Mouse (Mus musculus): ENCODE results near the gene Khdc1a. TPM values are rescaled to one million over a fixed set of nuclear protein-coding genes. Genes with fewer than 3 reads are reported as not detected.

The Khdc1a gene
- polyA plus RNA-seq (2012; rRNA removed), result 0.07 TPM in 1 of 2 replicates, not detected in the other

GRCm38 (mm10) chr1:21349341-21349740, at the start of gene Khdc1a:
Gene Khdc1a, plus strand, starts transcription at chr1:21349641.
- no peaks in the 10 kb centered on the region for H3K4me1 ChIP-seq (ENCODE audit: control insufficient read depth, insufficient read depth, insufficient read length)
- 83% methylated on average over 2 of the region's 2 CpGs for WGBS
- H3K36me3 ChIP-seq (ENCODE audit: control insufficient read depth, insufficient read depth, low read length), result no peaks in the 10 kb centered on the region

GRCm38 (mm10) chr1:21299826-21300225, 49.6 kb upstream of the Khdc1a start:
- H3K4me3 ChIP-seq (ENCODE audit: extremely low read depth, insufficient read depth, insufficient read length), result no peak overlapping the region
- H3K36me3 ChIP-seq (ENCODE audit: control insufficient read depth, insufficient read depth, low read length), result no peaks in the 10 kb centered on the region
- no peak for DNase-seq (ENCODE audit: low read depth in 1 of 2, low spot score in 2 of 2)
- 66% methylated on average over 3 of the region's 3 CpGs for WGBS
- H3K27me3 ChIP-seq (ENCODE audit: control insufficient read depth, insufficient read depth, low read length), result no peaks in the 10 kb centered on the region
- H3K27ac ChIP-seq (ENCODE audit: insufficient read depth, low read length), result no peak overlapping the region
- no peaks in the 10 kb centered on the region; the same call in 1 of the 2 replicates for H3K4me1 ChIP-seq (ENCODE audit: control insufficient read depth, insufficient read depth, insufficient read length)
- no peak for TF ChIP-seq CTCF (IDR thresholded peaks at IDR 0.05; ENCODE audit: extremely low read depth, insufficient read depth, insufficient read length, insufficient replicate concordance)
- no peak for TF ChIP-seq POLR2A (IDR thresholded peaks at IDR 0.05; ENCODE audit: low read depth, low read length)

More at GRCm38 (mm10) chr1:21349341-21349740, at the start of gene Khdc1a:
- no peaks in the 10 kb centered on the region for H3K27me3 ChIP-seq (ENCODE audit: control insufficient read depth, insufficient read depth, low read length)
- no peak within 1 kb of the TSS for H3K27ac ChIP-seq (ENCODE audit: insufficient read depth, low read length)
- DNase-seq (ENCODE audit: low read depth in 1 of 2, low spot score in 2 of 2), result no peak
- H3K4me3 ChIP-seq (ENCODE audit: extremely low read depth, insufficient read depth, insufficient read length), result no peak within 1 kb of the TSS
- TF ChIP-seq CTCF (IDR thresholded peaks at IDR 0.05; ENCODE audit: extremely low read depth, insufficient read depth, insufficient read length, insufficient replicate concordance), result no peak
- no peak for TF ChIP-seq POLR2A (IDR thresholded peaks at IDR 0.05; ENCODE audit: low read depth, low read length)

- Histone ChIP-seq H3K27me3 (ENCODE audit: control insufficient read depth, insufficient read depth, low read length) (no peaks in the 10 kb centered on the region), H3K27ac (ENCODE audit: insufficient read depth, low read length) (no peak overlapping the region), H3K36me3 (ENCODE audit: control insufficient read depth, insufficient read depth, low read length) (no peaks in the 10 kb centered on the region), H3K4me1 (ENCODE audit: control insufficient read depth, insufficient read depth, insufficient read length) (no peaks in the 10 kb centered on the region; the same call in 1 of the 2 replicates), H3K4me3 (ENCODE audit: extremely low read depth, insufficient read depth, insufficient read length) (no peak overlapping the region)
- DNase-seq (ENCODE audit: low read depth in 1 of 2, low spot score in 2 of 2), result no peak
- WGBS, result 89% methylated on average over 3 of the region's 3 CpGs
- no peak for TF ChIP-seq POLR2A (IDR thresholded peaks at IDR 0.05; ENCODE audit: low read depth, low read length)
- TF ChIP-seq CTCF (IDR thresholded peaks at IDR 0.05; ENCODE audit: extremely low read depth, insufficient read depth, insufficient read length, insufficient replicate concordance), result no peak
These were observed 47.8 kb upstream of the Khdc1a start for GRCm38 (mm10) chr1:21301686-21302085.

GRCm38 (mm10) chr1:21304174-21304573, 45.3 kb upstream of the Khdc1a start:
- Histone ChIP-seq H3K4me3 (ENCODE audit: extremely low read depth, insufficient read depth, insufficient read length) (no peak overlapping the region), H3K4me1 (ENCODE audit: control insufficient read depth, insufficient read depth, insufficient read length) (no peaks in the 10 kb centered on the region; the same call in 1 of the 2 replicates), H3K36me3 (ENCODE audit: control insufficient read depth, insufficient read depth, low read length) (no peaks in the 10 kb centered on the region), H3K27ac (ENCODE audit: insufficient read depth, low read length) (no peak overlapping the region), H3K27me3 (ENCODE audit: control insufficient read depth, insufficient read depth, low read length) (no peaks in the 10 kb centered on the region)
- DNase-seq (ENCODE audit: low read depth in 1 of 2, low spot score in 2 of 2), result no peak
- no peak for TF ChIP-seq POLR2A (IDR thresholded peaks at IDR 0.05; ENCODE audit: low read depth, low read length)
- no peak for TF ChIP-seq CTCF (IDR thresholded peaks at IDR 0.05; ENCODE audit: extremely low read depth, insufficient read depth, insufficient read length, insufficient replicate concordance)
- 63% methylated on average over 3 of the region's 3 CpGs for WGBS

DNA sequence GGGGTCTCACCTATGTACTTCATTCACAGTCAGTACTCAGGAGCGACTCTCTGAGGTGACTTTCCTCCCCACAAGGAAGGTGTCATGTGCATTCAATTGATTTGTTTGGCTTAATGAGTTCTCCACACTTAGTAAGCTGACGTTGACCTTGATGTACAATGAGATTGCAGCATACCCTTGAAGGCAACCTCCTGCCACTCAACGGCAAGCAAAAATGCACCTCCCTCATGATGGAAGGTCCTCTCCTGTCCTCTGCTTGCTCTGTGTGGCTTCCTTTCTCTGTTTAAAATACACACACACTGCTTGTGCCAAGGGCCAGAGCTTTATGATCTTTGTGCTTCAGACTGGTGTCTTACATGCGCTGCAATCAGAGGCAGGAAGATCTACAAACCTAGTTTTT, 44.8 kb upstream of the Khdc1a start:
- Histone ChIP-seq H3K27me3 (ENCODE audit: control insufficient read depth, insufficient read depth, low read length) (no peaks in the 10 kb centered on the region), H3K36me3 (ENCODE audit: control insufficient read depth, insufficient read depth, low read length) (no peaks in the 10 kb centered on the region), H3K4me3 (ENCODE audit: extremely low read depth, insufficient read depth, insufficient read length) (no peak overlapping the region), H3K4me1 (ENCODE audit: control insufficient read depth, insufficient read depth, insufficient read length) (no peaks in the 10 kb centered on the region; the same call in 1 of the 2 replicates), H3K27ac (ENCODE audit: insufficient read depth, low read length) (no peak overlapping the region)
- no peak for DNase-seq (ENCODE audit: low read depth in 1 of 2, low spot score in 2 of 2)
- TF ChIP-seq POLR2A (IDR thresholded peaks at IDR 0.05; ENCODE audit: low read depth, low read length) (no peak), CTCF (IDR thresholded peaks at IDR 0.05; ENCODE audit: extremely low read depth, insufficient read depth, insufficient read length, insufficient replicate concordance) (no peak)
- WGBS, result 81% methylated on average over 4 of the region's 4 CpGs

DNA sequence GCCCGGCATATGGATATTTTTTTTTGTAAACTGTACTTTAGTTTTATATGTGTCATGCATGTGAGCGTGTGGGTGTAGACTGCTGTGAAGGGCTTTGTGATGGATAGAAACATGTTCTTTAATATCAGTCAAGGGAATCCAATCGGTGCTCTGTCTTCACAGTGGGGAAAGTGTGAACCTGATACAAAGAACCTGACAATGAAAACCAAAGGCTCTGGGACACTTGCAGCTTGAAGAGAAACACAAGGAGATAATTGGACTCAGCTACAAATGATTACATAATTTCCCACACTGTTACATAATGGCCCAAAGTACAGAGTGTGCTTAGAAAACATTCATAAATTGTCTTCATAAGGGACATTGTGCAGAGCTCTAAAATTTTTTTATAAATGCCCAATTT, 44.0 kb upstream of the Khdc1a start:
- Histone ChIP-seq H3K4me1 (ENCODE audit: control insufficient read depth, insufficient read depth, insufficient read length) (no peaks in the 10 kb centered on the region; the same call in 1 of the 2 replicates), H3K27ac (ENCODE audit: insufficient read depth, low read length) (no peak overlapping the region), H3K27me3 (ENCODE audit: control insufficient read depth, insufficient read depth, low read length) (no peaks in the 10 kb centered on the region), H3K4me3 (ENCODE audit: extremely low read depth, insufficient read depth, insufficient read length) (no peak overlapping the region), H3K36me3 (ENCODE audit: control insufficient read depth, insufficient read depth, low read length) (no peaks in the 10 kb centered on the region)
- DNase-seq (ENCODE audit: low read depth in 1 of 2, low spot score in 2 of 2), result no peak
- TF ChIP-seq POLR2A (IDR thresholded peaks at IDR 0.05; ENCODE audit: low read depth, low read length) (no peak), CTCF (IDR thresholded peaks at IDR 0.05; ENCODE audit: extremely low read depth, insufficient read depth, insufficient read length, insufficient replicate concordance) (no peak)
- WGBS, result 91% methylated on average over 3 of the region's 3 CpGs

DNA sequence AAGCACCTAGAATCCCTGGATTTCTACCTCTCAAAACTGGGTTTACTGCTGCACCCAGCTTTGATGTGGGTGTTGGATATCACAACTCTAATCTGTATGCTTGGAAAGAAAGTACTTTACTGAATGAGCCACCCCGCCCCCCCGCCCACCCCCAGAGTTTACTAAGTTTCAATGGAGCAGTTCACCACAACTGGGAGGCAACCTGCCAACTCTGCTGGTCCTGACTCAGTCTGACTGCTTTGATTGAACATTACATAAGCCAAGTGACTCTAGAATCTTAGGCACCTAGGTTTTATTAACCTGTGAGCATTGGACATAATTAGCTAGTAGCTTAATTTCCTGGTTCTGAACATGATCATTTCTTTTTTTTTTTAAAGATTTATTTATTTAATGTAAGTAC, 35.1 kb upstream of the Khdc1a start:
- no peak for TF ChIP-seq POLR2A (IDR thresholded peaks at IDR 0.05; ENCODE audit: low read depth, low read length)
- no peak for TF ChIP-seq CTCF (IDR thresholded peaks at IDR 0.05; ENCODE audit: extremely low read depth, insufficient read depth, insufficient read length, insufficient replicate concordance)
- no peak for DNase-seq (ENCODE audit: low read depth in 1 of 2, low spot score in 2 of 2)
- Histone ChIP-seq H3K4me3 (ENCODE audit: extremely low read depth, insufficient read depth, insufficient read length) (no peak overlapping the region), H3K4me1 (ENCODE audit: control insufficient read depth, insufficient read depth, insufficient read length) (no peaks in the 10 kb centered on the region), H3K27me3 (ENCODE audit: control insufficient read depth, insufficient read depth, low read length) (no peaks in the 10 kb centered on the region), H3K27ac (ENCODE audit: insufficient read depth, low read length) (no peak overlapping the region), H3K36me3 (ENCODE audit: control insufficient read depth, insufficient read depth, low read length) (no peaks in the 10 kb centered on the region)
- WGBS, result 81% methylated on average over 2 of the region's 2 CpGs

All from spleen, adult 2 months (tissue).